Mouse (Mus musculus): ENCODE measurements at regions not wholly inside any gene's neighbourhood (a gene's known extent, or its start where the extent isn't known, plus 50 kb on each side); places are given as distances from the start of the nearest gene placed in this dataset.

DNA sequence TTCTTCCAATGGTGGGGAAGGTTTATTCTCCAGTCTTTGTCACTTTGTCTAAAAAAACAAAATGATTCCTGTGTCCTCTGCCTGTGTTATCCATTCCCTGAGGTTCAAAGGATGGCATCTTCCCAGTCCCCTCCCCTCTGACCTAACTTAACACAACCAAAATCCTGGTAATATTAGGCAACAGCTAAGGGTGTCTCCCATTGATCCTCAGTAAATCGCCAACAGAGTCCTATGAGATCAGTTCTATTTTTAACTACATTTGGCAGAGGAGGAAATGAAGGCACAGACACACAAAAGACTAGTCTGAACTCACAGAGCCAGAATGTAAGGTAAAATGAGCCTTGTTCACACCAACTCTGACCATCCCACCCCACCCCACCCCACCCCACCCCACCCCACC lies 228.8 kb downstream of the Sp3 start:
- DNase-seq (ENCODE audit: low spot score), result no peak

- DNase-seq (ENCODE audit: low spot score), result no peak
Observed at GRCm38 (mm10) chr2:72752624-72753176, 227.5 kb downstream of the Sp3 start.

GRCm38 (mm10) chr2:72753788-72754713 lies 226.2 kb downstream of the Sp3 start:
- DNase-seq (ENCODE audit: low spot score), result no peak

DNA sequence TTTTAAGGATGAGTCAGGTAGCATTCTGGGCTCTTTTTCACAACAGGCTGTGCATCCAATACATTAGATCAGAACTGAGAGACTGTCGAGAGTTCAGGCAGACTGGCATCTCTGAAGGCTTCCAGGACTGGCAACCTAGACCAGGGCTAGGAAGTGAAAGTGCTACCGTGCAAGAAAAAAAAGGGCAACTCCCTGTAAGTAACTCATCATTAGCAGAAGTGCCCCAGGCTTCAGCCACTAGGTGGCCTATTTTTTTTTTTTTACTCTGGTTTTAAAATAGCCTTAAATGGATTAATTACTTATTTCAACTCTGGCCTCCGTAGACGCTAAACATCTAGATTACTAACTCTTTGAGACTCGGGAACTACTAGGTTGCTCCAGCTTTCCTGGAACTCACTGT lies 216.8 kb downstream of the Sp3 start:
- DNase-seq (ENCODE audit: low spot score), result no peak

DNA sequence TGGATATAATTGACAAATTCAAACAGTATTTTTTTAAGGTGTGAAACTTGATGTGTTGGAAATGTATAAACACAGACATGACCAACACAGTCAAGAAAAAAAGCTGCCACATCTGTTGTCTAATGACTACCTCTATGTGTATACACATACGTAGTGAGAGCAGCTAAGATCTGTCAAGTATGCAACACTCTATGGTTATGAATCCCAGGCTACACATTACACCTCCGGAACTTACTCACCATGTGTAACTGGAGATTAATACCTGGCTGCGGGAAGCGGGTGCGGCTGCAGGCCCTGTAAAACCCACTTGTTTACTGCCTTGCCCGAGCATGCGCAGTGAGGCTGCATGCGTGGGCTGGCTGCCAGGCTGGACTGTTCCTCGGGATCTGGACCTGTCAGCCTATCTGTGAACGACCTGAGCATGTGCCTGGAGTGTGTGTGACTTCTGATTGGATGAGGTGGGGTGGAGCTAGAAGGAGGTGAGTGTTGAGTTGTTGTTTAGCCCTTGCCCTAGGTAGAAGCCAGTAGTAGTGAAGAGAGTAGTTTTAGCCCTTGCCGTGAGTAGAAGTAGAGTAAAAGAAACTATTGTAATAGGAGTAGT lies 211.1 kb downstream of the Sp3 start:
- DNase-seq (ENCODE audit: low spot score), result no peak

GRCm38 (mm10) chr2:72773401-72773800 lies 206.8 kb downstream of the Sp3 start:
- DNase-seq (ENCODE audit: low spot score), result no peak

- DNase-seq (ENCODE audit: low spot score), result peak; percentile 38
Observed at GRCm38 (mm10) chr2:72777330-72777729, 202.9 kb downstream of the Sp3 start.

DNA sequence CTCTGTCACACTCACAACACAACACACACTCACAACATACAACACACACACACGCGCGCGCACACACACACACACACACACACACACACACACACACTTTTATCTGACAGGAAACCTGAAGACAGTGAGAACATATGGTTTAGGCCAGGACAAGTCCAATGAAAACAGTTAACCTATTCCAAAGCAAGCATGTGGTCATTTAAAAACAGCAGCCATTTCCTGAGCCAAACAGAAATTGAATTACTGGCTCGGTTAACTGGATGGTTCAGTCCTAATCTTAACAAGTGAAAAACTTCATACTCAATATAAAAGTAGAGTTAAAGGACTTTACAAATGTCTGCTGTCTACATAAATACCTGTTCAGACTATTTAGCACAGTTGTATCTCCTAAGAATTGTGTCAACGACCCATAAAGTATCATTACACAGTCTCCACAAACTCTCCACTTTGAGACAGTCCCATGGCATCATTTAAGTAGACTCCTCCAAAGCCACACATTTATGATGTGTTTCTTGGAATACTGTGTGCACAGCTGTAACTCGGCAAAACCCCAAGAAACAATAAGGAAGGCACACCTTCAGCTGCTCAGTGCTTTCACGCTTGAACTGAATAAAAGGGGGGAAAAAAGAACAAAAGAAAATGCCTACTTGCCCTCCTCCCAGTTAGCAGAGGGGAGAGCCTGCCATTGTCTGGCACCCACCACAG lies 202.3 kb downstream of the Sp3 start:
- DNase-seq (ENCODE audit: low spot score), result no peak

DNA sequence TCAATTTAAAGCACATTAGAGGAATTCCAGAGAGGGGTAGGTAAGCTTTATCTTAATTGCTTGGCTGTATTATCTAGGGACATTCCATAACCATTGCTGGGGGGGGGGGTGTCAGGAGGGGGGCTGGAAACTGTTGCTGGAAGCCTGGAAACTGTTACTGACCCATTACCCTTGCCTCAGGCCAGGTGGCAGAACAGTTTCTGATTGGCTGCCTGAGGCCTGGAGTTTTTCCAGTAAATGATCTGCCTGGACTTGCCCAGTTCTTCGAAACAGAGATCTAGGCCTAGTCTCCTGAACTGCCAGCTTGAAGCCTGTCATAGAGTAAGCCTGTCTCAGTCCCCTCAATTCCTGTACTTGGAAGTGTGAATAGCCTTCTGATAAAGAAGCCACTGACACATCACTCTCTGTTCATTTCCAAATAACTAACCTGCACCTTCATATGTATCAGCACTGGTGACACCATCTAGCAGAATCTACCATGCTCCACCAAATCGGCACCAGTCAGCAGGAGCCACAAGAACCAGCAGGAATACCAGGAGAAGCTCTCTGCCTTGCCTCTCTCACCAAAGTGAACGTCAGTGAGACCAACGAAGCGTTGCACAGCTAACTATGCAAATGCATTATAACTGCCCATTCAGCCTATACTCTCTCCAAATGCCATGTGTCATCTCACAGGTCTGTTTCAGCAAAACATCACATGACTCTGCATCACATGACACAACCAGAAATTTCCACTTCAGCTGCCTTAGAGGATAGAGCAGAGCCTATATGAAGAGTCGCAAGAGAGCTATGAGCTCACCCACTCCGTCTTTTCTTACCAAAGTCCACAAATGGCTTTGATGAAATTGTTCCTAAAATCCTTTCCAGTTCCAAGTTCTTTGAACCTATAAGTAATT lies 200.7 kb downstream of the Sp3 start:
- DNase-seq (ENCODE audit: low spot score), result no peak

DNA sequence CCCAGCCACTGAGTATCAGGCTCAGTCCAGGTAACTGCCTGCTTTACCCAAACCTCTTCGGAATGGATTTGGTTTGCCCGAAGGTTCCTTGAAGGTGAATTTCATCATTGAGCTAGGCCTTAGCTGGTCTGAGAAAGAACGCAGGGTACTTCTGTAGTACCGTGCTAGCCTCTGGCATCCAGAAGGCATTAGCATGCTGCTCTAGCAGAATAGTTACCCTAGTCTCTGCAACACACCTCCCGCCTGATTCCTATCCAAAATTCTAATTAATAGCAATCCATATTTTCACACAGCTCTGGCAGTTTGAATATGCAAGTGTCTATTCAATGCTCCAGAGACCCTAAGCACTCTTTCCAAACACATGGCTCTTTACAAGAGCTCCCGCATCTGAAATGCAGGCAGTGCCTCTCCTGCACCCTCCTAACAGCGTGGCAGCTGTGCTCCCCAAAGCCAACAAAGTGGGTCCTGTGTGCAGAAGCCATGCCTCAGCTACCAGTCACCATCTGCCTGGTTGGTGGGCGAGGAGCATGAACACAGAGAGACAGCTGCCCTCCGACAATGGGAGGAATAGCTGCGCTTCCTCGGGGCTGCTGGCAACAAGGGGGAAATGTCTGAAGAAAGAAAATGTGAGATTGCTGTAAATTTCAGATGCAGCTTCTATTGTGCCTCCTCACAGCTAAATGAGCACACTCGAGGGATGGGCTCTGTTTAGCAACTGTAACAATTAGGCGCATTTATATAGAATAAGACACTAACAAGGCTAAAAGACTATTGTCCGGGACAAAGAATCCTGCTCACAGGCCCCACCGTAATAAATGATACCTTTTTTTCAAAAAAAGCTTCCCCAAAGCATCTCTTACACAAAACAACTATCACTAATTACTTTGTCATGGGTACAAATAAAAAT lies 198.6 kb downstream of the Sp3 start:
- no peak for DNase-seq (ENCODE audit: low spot score)

GRCm38 (mm10) chr2:72782355-72782754 lies 197.9 kb downstream of the Sp3 start:
- no peak for DNase-seq (ENCODE audit: low spot score)

DNA sequence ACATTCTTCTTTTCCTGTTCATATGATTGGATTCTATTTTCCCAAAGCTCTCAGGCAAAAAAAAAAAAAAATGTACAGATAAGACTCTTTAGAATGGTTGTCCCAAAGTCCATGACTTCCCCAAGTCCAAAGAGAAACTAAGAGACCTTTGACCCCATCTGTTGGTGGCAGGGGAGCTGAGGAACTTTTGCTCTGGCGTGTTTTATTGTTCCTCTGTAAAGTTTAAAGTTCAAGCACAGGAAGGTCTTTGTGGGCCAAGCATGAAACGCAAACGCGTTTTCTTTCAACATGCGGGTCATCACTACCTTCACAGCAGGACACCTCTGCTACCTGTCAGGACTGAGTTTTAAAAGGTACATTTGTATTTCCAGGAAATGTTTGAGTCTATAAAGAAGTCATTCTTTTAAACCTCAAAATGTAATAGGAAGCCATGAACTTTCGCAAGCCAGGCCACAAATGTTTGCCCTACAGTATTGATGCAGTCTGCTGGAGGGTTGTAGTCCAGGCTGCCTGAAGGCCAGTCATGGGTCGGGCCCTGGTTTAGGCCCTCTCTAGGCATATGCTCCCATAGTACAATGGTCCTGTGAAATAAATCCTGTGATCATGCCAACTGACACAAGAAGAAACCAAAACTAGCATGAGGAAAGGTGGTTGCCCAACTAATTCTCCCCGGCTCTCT lies 194.7 kb downstream of the Sp3 start:
- no peak for DNase-seq (ENCODE audit: low spot score)

- no peak for DNase-seq (ENCODE audit: low spot score)
Observed at GRCm38 (mm10) chr2:72786044-72786737, 194.1 kb downstream of the Sp3 start.

GRCm38 (mm10) chr2:72787616-72788015 lies 192.6 kb downstream of the Sp3 start:
- DNase-seq (ENCODE audit: low spot score), result no peak

GRCm38 (mm10) chr2:72791496-72791895 lies 188.8 kb downstream of the Sp3 start:
- no peak for DNase-seq (ENCODE audit: low spot score)

GRCm38 (mm10) chr2:72793424-72793823 lies 186.8 kb downstream of the Sp3 start:
- DNase-seq (ENCODE audit: low spot score), result no peak

DNA sequence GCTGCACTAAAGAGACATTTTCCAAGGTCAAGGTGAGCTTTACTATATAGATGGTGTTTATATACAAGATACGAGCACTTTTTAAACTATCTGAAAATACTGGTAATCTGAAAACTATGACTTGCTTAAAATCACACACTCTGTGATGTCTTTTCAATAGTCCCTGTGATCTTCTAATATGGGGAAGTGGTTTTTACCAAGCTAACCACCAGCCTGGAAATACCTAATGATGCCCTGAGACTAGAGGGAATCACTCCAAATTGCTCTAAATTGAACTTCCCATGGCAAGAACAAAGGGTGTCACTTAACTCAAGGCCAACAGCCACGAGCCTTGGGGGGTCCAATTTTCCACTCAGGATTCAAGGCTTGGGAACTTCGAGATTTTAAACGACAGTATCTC lies 185.7 kb downstream of the Sp3 start:
- no peak for DNase-seq (ENCODE audit: low spot score)

DNA sequence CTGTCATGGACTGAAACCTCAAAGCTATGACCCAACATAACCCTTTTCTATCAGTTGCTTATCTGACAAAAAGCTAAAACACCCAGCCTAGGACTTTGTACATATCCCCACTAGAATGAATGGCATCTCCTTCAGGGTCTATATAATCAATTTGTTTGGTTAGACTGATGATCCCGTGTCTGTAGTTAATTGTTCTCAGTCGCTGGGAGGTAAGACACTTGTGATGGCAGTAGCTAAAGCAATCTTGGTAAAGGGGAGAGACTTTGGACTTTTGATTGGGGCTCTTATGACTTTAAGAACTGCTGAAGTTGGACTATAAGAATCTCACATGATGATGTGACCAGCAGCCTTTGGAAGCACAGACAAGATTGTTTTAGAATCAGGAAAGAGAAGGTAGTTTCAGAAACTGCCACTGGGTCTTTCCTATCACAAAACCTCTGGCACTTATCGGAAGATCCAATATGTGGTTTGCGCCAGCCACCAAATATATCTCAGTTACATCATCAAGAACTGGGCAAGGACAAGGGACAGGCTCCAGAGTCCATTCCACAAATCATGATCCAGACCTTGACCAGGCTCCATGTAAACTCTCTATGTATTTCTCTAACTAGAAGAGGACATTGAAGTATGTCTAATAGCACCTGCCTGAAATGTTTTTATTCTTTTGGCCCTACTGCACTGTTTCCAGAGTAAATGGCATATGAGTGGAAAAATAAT lies 183.1 kb downstream of the Sp3 start:
- DNase-seq (ENCODE audit: low spot score), result no peak

Measured in thymus, postnatal 0 days (tissue).